Mouse (Mus musculus) Muller cell, postnatal 12 days (primary cell): ENCODE measurements at regions not wholly inside any gene's neighbourhood (a gene's known extent, or its start where the extent isn't known, plus 50 kb on each side); places are given as distances from the start of the nearest gene placed in this dataset.

Experiments used
- DNase-seq: peaks from one replicate; pipeline ENCODE4 v3.0.0-alpha.2; 2015; ENCODE audit errors: inconsistent ontology term

GRCm38 (mm10) chr10:118501571-118501970 lies 60.7 kb downstream of the Ifng start:
- DNase-seq: no peak

DNA sequence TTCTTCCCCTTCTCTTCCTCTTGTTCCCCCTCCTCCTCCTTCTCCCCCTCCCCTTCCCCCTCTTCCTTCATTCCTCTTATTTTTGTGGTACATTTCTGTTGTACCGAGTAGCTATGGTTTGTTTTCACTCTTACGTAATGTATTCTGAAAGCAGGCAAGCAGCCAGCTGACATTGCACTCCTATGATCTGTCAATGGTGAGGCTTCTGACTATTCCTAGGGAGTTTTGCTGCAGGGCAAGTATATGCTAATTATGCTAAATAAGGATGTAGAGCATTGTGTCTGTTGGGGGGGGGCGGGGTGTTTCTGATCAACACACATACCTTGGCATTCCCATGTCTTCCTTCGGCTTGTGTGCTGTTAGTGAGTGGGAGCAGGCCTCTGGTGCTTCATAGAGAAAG lies 64.0 kb downstream of the Ifng start:
- peak; percentile 80 for DNase-seq

GRCm38 (mm10) chr10:118506154-118506553 lies 65.3 kb downstream of the Ifng start:
- peak; percentile 42 for DNase-seq

DNA sequence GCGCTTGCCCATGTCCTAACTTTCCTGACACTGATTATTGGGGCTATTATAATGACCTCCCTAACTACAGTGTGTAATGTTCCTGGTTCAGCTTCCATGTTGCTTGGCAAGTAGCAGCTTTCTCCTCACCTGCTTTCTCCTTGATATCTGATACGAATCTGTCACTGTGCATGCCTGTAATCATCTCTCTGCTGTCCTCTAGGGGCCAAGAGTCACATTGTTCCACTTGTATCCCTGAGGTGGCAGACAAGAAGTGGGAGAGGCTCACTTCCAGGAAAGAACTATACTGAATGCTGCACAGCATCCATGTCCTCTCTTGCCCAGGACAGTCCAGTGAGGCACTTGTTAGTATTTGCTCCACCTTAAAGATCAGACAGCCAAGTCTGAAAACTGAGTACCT lies 66.8 kb downstream of the Ifng start:
- DNase-seq: no peak

DNA sequence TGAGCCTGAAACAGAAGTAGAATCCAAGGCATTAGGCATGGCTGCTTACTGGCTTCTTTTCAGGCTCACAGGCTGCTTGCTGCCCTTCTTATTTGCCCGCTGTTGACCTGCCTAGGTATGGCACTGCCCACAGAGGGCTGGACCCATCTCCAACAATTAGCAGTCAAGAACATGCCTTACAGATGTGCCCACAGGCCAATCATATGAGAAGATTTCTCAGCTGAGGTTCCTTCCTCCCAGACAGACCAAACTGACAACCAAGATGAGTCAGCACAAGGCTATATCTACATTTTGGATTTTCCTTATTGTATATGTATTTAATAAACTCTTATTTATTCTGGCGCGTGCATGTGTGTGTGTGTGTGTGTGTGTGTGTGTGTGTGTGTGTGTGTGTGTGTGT lies 76.0 kb downstream of the Ifng start:
- no peak for DNase-seq

DNA sequence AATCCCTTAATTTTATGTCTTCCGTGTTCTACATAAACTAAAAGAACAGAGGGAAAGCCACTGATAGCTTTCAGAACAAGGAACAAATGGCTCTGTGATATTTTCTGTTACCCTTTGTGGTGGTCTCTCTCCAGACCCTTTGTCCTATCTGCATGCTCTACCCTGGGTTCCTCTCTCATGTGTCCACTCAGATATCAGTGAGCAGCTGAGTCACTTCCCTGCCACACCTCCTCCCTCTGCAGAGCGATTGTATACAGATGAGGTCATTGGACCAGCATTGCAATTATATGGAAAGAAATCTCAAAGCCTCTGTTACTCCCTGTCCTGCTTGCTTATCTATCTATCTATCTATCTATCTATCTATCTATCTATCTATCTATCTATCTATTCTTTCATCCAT lies 77.1 kb downstream of the Ifng start:
- DNase-seq: peak; percentile 6

GRCm38 (mm10) chr10:118545966-118546365 lies 105.1 kb downstream of the Ifng start:
- peak; percentile 11 for DNase-seq

GRCm38 (mm10) chr10:118550201-118550600 lies 109.4 kb downstream of the Ifng start:
- no peak for DNase-seq

- no peak for DNase-seq
These were observed 118.0 kb downstream of the Ifng start for GRCm38 (mm10) chr10:118558848-118559247.

DNA sequence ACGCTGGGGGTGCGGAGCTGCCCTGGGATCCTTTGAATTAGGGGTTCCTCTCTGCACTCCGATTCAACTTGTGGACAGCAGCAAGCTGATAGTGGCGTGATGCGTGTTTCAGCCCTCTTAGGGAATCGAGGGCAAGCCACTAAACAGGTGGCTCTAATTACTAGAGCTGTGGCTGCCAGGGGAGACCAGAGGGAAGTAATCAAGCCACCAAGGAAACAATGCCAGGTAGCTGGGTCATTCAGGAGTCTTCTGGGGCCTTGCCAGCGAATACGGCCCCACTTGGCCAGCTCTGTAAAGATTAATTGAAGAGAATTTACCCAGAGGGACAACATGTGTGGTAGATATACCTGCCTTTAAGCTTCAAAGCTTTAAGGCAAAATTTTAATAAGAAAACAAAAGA lies 123.2 kb downstream of the Ifng start:
- no peak for DNase-seq

- DNase-seq: no peak
These were observed 123.9 kb downstream of the Ifng start for GRCm38 (mm10) chr10:118564528-118565268.

GRCm38 (mm10) chr10:118568617-118569016 lies 127.8 kb downstream of the Ifng start:
- DNase-seq: no peak

- no peak for DNase-seq
These were observed 128.6 kb downstream of the Ifng start for GRCm38 (mm10) chr10:118569424-118569823.

DNA sequence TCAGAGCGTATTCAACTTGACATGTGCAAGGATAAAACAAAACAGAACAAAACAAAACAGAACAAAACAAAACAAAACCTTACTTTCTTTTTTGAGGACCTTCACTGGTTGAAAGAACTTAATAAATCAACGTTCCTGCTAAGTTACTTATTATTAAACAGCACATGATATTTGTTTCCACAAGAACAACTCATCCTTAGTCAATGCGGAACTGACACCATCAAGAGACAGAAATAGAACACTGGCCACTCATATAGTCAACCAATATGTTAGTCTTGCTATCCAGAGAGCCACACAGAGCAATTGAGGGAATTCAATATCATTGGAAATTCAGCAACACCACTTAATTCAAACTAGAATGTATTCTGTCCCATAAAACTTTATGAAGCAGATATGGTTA lies 132.4 kb downstream of the Ifng start:
- DNase-seq: no peak

DNA sequence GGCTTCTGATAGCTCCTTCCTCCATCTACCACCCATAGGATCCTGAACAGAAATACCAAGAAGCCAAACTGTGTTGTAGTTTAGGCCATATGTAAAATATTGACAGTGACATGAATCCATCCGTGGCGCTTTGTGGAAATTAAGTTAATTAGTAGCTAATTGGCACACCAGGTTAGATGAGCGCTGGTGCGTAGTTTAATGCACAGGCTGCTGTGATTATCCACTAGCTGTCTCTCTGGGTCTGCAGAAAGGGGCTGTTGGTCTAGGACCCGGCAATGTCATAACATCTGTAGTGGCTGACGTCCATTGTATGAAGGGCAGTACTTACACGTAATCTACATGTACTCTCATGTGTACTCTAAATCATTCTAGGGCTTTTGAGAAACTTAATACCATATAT lies 134.7 kb downstream of the Ifng start:
- DNase-seq: no peak

DNA sequence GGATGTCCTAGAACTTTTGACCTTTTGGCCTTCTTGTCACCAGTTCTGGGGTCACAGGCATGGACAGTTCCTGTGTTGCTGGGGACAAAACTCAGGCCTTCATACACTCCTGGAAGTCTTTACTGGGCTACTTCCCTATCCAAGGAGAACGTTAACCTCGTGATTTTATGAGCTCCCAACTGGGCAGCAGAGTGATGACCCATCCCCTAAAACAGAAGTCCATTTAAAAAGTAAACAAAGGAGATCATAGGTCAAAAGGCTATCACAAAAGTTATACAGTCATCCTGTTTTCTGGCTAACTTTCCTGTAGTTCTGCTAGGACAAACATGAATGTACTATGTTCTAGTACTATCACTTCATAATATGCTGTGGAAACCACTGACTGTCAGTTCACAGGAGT lies 140.5 kb downstream of the Ifng start:
- no peak for DNase-seq

GRCm38 (mm10) chr10:118585821-118586220 lies 145.0 kb downstream of the Ifng start:
- no peak for DNase-seq

DNA sequence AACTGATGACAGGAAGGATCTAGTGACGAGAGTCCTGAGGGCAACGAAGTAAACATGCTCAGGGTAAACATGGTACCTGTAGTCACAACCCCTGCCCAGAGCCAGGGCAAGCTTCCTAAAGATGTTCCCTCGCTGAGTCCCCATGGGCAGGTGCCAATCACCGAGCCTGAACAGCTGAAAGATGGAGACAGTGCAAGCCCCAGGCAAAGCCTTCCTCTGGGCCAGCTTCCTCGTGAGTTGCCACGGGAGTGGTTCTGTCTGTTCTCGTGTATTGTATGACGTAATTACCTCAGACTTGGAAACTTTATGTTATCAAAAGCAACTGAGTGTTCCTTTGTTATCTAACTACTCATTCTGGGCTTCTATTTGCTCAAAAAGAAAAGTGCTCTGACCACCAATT lies 147.4 kb downstream of the Ifng start:
- DNase-seq: no peak

DNA sequence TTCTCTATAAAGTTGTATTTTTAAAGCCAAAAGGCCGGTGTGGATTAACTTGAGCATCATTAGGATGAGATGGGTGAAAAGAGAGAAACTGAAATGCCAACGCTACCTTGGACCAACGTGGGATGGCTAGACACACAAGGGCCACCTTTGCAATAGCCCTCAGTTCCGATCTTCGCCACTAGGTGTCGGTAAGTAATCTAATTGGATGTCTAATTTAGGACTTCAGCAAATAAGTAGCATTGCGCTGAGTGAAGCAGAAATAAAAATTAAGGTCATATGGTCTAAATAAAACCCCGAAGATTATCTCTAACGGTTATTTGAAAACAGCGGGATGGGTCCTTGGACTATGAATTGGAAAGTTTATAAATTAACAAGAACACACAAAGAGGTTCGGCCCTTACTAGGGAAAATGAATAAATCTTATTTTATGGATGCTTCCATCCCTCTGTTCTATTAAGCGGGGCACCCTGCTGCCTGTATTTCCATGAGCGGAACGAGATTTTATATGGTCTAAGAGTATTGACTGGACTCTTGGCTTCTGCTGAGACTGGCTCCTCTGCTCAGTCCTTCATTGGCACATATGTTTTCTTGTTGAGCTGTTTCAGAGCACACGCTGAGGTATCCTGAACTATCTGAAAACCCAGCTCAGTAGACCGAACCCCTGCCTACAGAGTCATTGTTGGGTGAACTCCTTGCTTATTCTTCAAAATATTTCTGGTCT lies 152.0 kb downstream of the Ifng start:
- peak; percentile 71 for DNase-seq

- DNase-seq: no peak
These were observed 155.4 kb downstream of the Ifng start for GRCm38 (mm10) chr10:118596206-118596605.

GRCm38 (mm10) chr10:118598497-118598896 lies 157.7 kb downstream of the Ifng start:
- no peak for DNase-seq

- no peak for DNase-seq
These were observed 158.4 kb downstream of the Ifng start for GRCm38 (mm10) chr10:118599197-118599596.

DNA sequence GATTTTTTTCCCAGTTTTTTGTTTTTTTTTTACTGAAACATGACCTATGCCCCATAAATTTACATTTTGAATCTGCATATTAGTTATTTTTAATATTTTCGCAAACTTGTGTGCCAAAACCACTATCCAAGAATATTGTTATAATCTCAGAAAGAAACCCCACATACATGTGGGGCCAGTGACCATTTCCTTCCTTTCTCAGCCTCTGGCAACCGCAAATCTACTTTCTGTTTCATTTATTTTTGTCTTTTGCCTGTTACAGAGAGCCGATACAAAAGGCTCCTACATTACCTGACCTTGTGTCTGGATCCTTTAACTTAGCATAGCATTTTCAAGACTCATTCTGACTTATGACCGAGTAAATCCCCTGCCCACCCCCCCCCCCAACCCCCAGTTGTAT lies 158.8 kb downstream of the Ifng start:
- no peak for DNase-seq
